Mouse (Mus musculus) testis, postnatal 10 days (tissue): Measurements from ENCODE around the gene Limk1.
A peak's percentile ranks its signal among the peaks of the same experiment; 100 is the strongest.

ENCODE experiments used
- DNase-seq: peaks from one replicate; pipeline ENCODE4 v3.0.0; 2021; ENCODE audit warnings: low spot score

Gene Limk1

GRCm38 (mm10) chr5:134630835-134631234 is 57.6 kb downstream of the Limk1 start:
- no peak for DNase-seq

- DNase-seq = no peak
Measured at GRCm38 (mm10) chr5:134629508-134629907, 58.9 kb downstream of the Limk1 start.

GRCm38 (mm10) chr5:134622069-134622468 is 66.3 kb downstream of the Limk1 start:
- DNase-seq = no peak

GRCm38 (mm10) chr5:134621099-134621640 is 67.2 kb downstream of the Limk1 start:
- DNase-seq = no peak

- DNase-seq = no peak
Measured at GRCm38 (mm10) chr5:134620457-134620856, 67.9 kb downstream of the Limk1 start.

GRCm38 (mm10) chr5:134617071-134617470 is 71.3 kb downstream of the Limk1 start:
- peak; percentile 78 for DNase-seq

- DNase-seq = no peak
Measured at GRCm38 (mm10) chr5:134615780-134616179, 72.6 kb downstream of the Limk1 start.

- no peak for DNase-seq
Measured at GRCm38 (mm10) chr5:134615380-134615779, 73.0 kb downstream of the Limk1 start.

GRCm38 (mm10) chr5:134614802-134615201 is 73.6 kb downstream of the Limk1 start, which contains the start of gene Lat2:
Lat2 (minus strand) TSS chr5:134615025.
- DNase-seq = no peak

- DNase-seq = no peak
Measured at GRCm38 (mm10) chr5:134614296-134614695, 74.1 kb downstream of the Limk1 start.

- no peak for DNase-seq
Measured at GRCm38 (mm10) chr5:134613727-134614126, 74.7 kb downstream of the Limk1 start.

- DNase-seq = no peak
Measured at GRCm38 (mm10) chr5:134611810-134612521, 76.4 kb downstream of the Limk1 start.

GRCm38 (mm10) chr5:134609916-134610643 is 78.3 kb downstream of the Limk1 start:
- DNase-seq = no peak

- DNase-seq = no peak
Measured at GRCm38 (mm10) chr5:134607121-134607520, 81.3 kb downstream of the Limk1 start.

GRCm38 (mm10) chr5:134606314-134606713 is 82.1 kb downstream of the Limk1 start:
- DNase-seq = no peak
